ENCODE assay signal across 8 mouse cellular contexts in genomic region chr1:153486120-153486519, GRCm38 (mm10). TPM values are rescaled to one million over a fixed set of nuclear protein-coding genes. Genes with fewer than 3 reads are reported as not detected.
DNase-seq lines count a peak whose midpoint lies in the region; ATAC-seq and TF ChIP-seq lines count a peak whose summit lies in the region.
"Not testable (repeated sequence)": the region's sequence is repeated elsewhere in the genome, so short reads cannot be mapped to it uniquely, and the experiment has no call there.

No protein-coding gene starts in this region.

- WGBS in cerebellum, adult 2 months: 9% methylated on average over 6 of the region's 6 CpGs
- 14% methylated on average over 6 of the region's 6 CpGs for WGBS in forebrain, embryonic 13.5 days
- WGBS in heart, postnatal 0 days: 11% methylated on average over 6 of the region's 6 CpGs
- WGBS in kidney, embryonic 15.5 days: 6% methylated on average over 6 of the region's 6 CpGs
- WGBS in liver, embryonic 14.5 days (ENCODE audit: insufficient replicate concordance): 4% methylated on average over 6 of the region's 6 CpGs
- 9% methylated on average over 6 of the region's 6 CpGs for WGBS in midbrain, embryonic 14.5 days
- WGBS in stomach, embryonic 16.5 days: 5% methylated on average over 6 of the region's 6 CpGs

- H3K9ac ChIP-seq in forebrain, embryonic 13.5 days: peak overlapping the region; percentile 100
- peak overlapping the region; percentile 87 for H3K9ac ChIP-seq in heart, postnatal 0 days (replicated peaks; ENCODE audit: low read depth, low read length)
- H3K9ac ChIP-seq in kidney, embryonic 15.5 days: peak overlapping the region; percentile 99
- H3K9ac ChIP-seq in liver, embryonic 14.5 days (replicated peaks): peak overlapping the region; percentile 97
- H3K9ac ChIP-seq in midbrain, embryonic 14.5 days (replicated peaks; ENCODE audit: low read length): peak overlapping the region; percentile 95
- peak overlapping the region; percentile 95 for H3K9ac ChIP-seq in stomach, embryonic 16.5 days (ENCODE audit: low read length)

- TF ChIP-seq POLR2A in cerebellum, adult 2 months (IDR thresholded peaks at IDR 0.05; ENCODE audit: borderline replicate concordance, insufficient read depth, low read length): not testable (repeated sequence)

- H3K36me3 ChIP-seq in forebrain, embryonic 13.5 days (ENCODE audit: poor library complexity, severe bottlenecking): peaks cover 20% of the 10 kb centered on the region
- not testable (repeated sequence) for H3K36me3 ChIP-seq in heart, postnatal 0 days (replicated peaks; ENCODE audit: control insufficient read depth, insufficient read depth, low read length); stomach, embryonic 16.5 days (ENCODE audit: control insufficient read depth, insufficient read depth, low read length)
- peaks cover 20% of the 10 kb centered on the region for H3K36me3 ChIP-seq in kidney, embryonic 15.5 days
- H3K36me3 ChIP-seq in liver, embryonic 14.5 days (replicated peaks; ENCODE audit: control insufficient read depth, insufficient read depth, low read depth): peaks cover 30% of the 10 kb centered on the region
- peaks cover 15% of the 10 kb centered on the region for H3K36me3 ChIP-seq in midbrain, embryonic 14.5 days (ENCODE audit: control insufficient read depth, insufficient read depth, low read length)

- peak overlapping the region; percentile 69 for H3K4me3 ChIP-seq in cerebellum, adult 2 months (replicated peaks; ENCODE audit: insufficient read depth, low read depth, low read length)
- H3K4me3 ChIP-seq in forebrain, embryonic 13.5 days: peak overlapping the region; percentile 99
- H3K4me3 ChIP-seq in heart, postnatal 0 days (ENCODE audit: low read depth, low read length): peak overlapping the region; percentile 91
- peak overlapping the region; percentile 98 for H3K4me3 ChIP-seq in kidney, embryonic 15.5 days (replicated peaks)
- H3K4me3 ChIP-seq in liver, embryonic 14.5 days (ENCODE audit: insufficient read depth in 1 of 2, low read depth in 2 of 2, low read length in 2 of 2): peak overlapping the region; percentile 97 to 99
- H3K4me3 ChIP-seq in midbrain, embryonic 14.5 days (replicated peaks; ENCODE audit: low read depth, low read length): peak overlapping the region; percentile 100
- H3K4me3 ChIP-seq in stomach, embryonic 16.5 days (replicated peaks; ENCODE audit: low read length): peak overlapping the region; percentile 88

- peak overlapping the region; percentile 93 for H3K4me2 ChIP-seq in forebrain, embryonic 13.5 days
- peak overlapping the region; percentile 75 for H3K4me2 ChIP-seq in heart, postnatal 0 days (ENCODE audit: low read depth, low read length)
- peak overlapping the region; percentile 70 for H3K4me2 ChIP-seq in kidney, embryonic 15.5 days
- H3K4me2 ChIP-seq in liver, embryonic 14.5 days (ENCODE audit: low read depth): peak overlapping the region; percentile 94
- H3K4me2 ChIP-seq in midbrain, embryonic 14.5 days (ENCODE audit: low read length): peak overlapping the region; percentile 71
- peak overlapping the region; percentile 71 for H3K4me2 ChIP-seq in stomach, embryonic 16.5 days (ENCODE audit: low read depth, low read length)

- TF ChIP-seq EP300 in heart, postnatal 0 days (IDR thresholded peaks at IDR 0.05; ENCODE audit: low read depth); liver, embryonic 14.5 days (IDR thresholded peaks at IDR 0.05; ENCODE audit: low read depth): not testable (repeated sequence)

- not testable (repeated sequence) for ATAC-seq in forebrain, embryonic 13.5 days; heart, postnatal 0 days (ENCODE audit: insufficient read depth, low read depth); kidney, embryonic 15.5 days (replicated peaks; ENCODE audit: low FRiP score); liver, embryonic 14.5 days (ENCODE audit: insufficient read depth); midbrain, embryonic 14.5 days (ENCODE audit: low FRiP score, low TSS enrichment); stomach, embryonic 16.5 days (ENCODE audit: insufficient read depth, low FRiP score)

- H3K27me3 ChIP-seq in cerebellum, adult 2 months (ENCODE audit: control insufficient read depth, insufficient read depth, low read length); forebrain, embryonic 13.5 days; heart, postnatal 0 days (ENCODE audit: control insufficient read depth, insufficient read depth, low read length); kidney, embryonic 15.5 days; liver, embryonic 14.5 days (ENCODE audit: control insufficient read depth, insufficient read depth, low read length); midbrain, embryonic 14.5 days (ENCODE audit: control insufficient read depth, insufficient read depth, low read length); stomach, embryonic 16.5 days (ENCODE audit: control insufficient read depth, insufficient read depth, low read length): not testable (repeated sequence)

- H3K4me1 ChIP-seq in cerebellum, adult 2 months (ENCODE audit: control insufficient read depth, insufficient read depth, low read length): not testable (repeated sequence)
- peaks cover 33% of the 10 kb centered on the region for H3K4me1 ChIP-seq in forebrain, embryonic 13.5 days
- H3K4me1 ChIP-seq in heart, postnatal 0 days (ENCODE audit: control insufficient read depth, insufficient read depth): peaks cover 21% of the 10 kb centered on the region
- peaks cover 33% of the 10 kb centered on the region for H3K4me1 ChIP-seq in kidney, embryonic 15.5 days
- H3K4me1 ChIP-seq in liver, embryonic 14.5 days (replicated peaks; ENCODE audit: control insufficient read depth in 2 of 2, insufficient read depth in 2 of 2, low read length in 1 of 2): peaks cover 13 to 18% of the 10 kb centered on the region in 2 experiments
- H3K4me1 ChIP-seq in midbrain, embryonic 14.5 days (ENCODE audit: control insufficient read depth, insufficient read depth, low read length): peaks cover 18% of the 10 kb centered on the region
- peaks cover 19% of the 10 kb centered on the region for H3K4me1 ChIP-seq in stomach, embryonic 16.5 days (ENCODE audit: control insufficient read depth, insufficient read depth, low read length)

- not testable (repeated sequence) for H3K27ac ChIP-seq in cerebellum, adult 2 months (ENCODE audit: insufficient read depth, low read length); forebrain, embryonic 13.5 days; heart, postnatal 0 days (ENCODE audit: low read depth); kidney, embryonic 15.5 days; midbrain, embryonic 14.5 days (replicated peaks; ENCODE audit: low read depth, low read length); stomach, embryonic 16.5 days (ENCODE audit: low read length)
- H3K27ac ChIP-seq in liver, embryonic 14.5 days: peak overlapping the region; percentile 64

- DNase-seq in CD4-positive helper T cell, adult 2 months (ENCODE audit: low read depth, low spot score): peak; percentile 8
- DNase-seq in cerebellum, adult 2 months; heart, postnatal 0 days (ENCODE audit: low spot score); liver, embryonic 14.5 days (ENCODE audit: low read depth in 3 of 3, low spot score in 3 of 3); midbrain, embryonic 14.5 days: not testable (repeated sequence)

- not testable (repeated sequence) for H3K9me3 ChIP-seq in forebrain, embryonic 13.5 days (replicated peaks); heart, postnatal 0 days (replicated peaks; ENCODE audit: control insufficient read depth, low read length); kidney, embryonic 15.5 days (replicated peaks); liver, embryonic 14.5 days (ENCODE audit: control insufficient read depth, low read length); midbrain, embryonic 14.5 days (ENCODE audit: control insufficient read depth, low read length); stomach, embryonic 16.5 days (replicated peaks; ENCODE audit: control insufficient read depth, low read length)

- TF ChIP-seq CTCF in cerebellum, adult 2 months (IDR thresholded peaks at IDR 0.05; ENCODE audit: borderline replicate concordance, insufficient read depth, low read depth, low read length); heart, postnatal 0 days (IDR thresholded peaks at IDR 0.05; ENCODE audit: low read depth): not testable (repeated sequence)
- TF ChIP-seq CTCF in liver, embryonic 14.5 days (IDR thresholded peaks at IDR 0.05; ENCODE audit: low read depth): peak; percentile 16; the same call in 1 of the 2 replicates

RNA-seq across cellular contexts. Expression of gene Dhx9, which starts 1.3 kb away (rescaled TPM):
- 57.5 and 63.0 TPM in 2 replicates for polyA plus RNA-seq in cerebellum, adult 2 months (2012; rRNA removed)
- polyA plus RNA-seq in forebrain, embryonic 13.5 days (2015; fragmentation: Nextera tagmentation; extraction: Ambion mirVana): 55.5 and 59.0 TPM in 2 replicates
- 28.3 and 45.8 TPM in 2 replicates for total RNA-seq in heart, postnatal 0 days (2014; rRNA removed; ENCODE audit: low replicate concordance)
- polyA plus RNA-seq in heart, postnatal 0 days (2015; fragmentation: Nextera tagmentation; extraction: Ambion mirVana): 11.9 and 12.7 TPM in 2 replicates
- polyA plus RNA-seq in kidney, embryonic 15.5 days (2015; fragmentation: Nextera tagmentation; extraction: Ambion mirVana): 37.3 and 39.6 TPM in 2 replicates
- polyA plus RNA-seq in liver, embryonic 14.5 days (2012; rRNA removed): 33.9 and 52.5 TPM in 2 replicates
- 8.1 and 9.8 TPM in 2 replicates for polyA plus RNA-seq in liver, embryonic 14.5 days (2014; fragmentation: Nextera tagmentation; extraction: Ambion mirVana)
- 36.8 and 43.2 TPM in 2 replicates for polyA plus RNA-seq in midbrain, embryonic 14.5 days (2014; fragmentation: Nextera tagmentation; extraction: Ambion mirVana)
- 18.6 and 22.0 TPM in 2 replicates for polyA plus RNA-seq in stomach, embryonic 16.5 days (2015; fragmentation: Nextera tagmentation; extraction: Ambion mirVana)
